Mouse (Mus musculus): Measurements from ENCODE around the gene Ypel2.

Gene Ypel2

GRCm38 (mm10) chr11:86934895-86935294 is 58.6 kb downstream of the Ypel2 start:
- peak in 1 of 2 experiments; percentile 28 for DNase-seq (ENCODE audit: inconsistent age in 2 of 2, low spot score in 1 of 2)

- DNase-seq (ENCODE audit: inconsistent age in 2 of 2, low spot score in 1 of 2): no peak
Observed at GRCm38 (mm10) chr11:86932201-86932600, 61.3 kb downstream of the Ypel2 start.

GRCm38 (mm10) chr11:86930636-86931180 is 62.8 kb downstream of the Ypel2 start:
- DNase-seq (ENCODE audit: inconsistent age in 2 of 2, low spot score in 1 of 2): peak in 1 of 2 experiments; percentile 52

GRCm38 (mm10) chr11:86929985-86930384 is 63.5 kb downstream of the Ypel2 start:
- DNase-seq (ENCODE audit: inconsistent age in 2 of 2, low spot score in 1 of 2): peak in 1 of 2 experiments; percentile 60

- DNase-seq (ENCODE audit: inconsistent age in 2 of 2, low spot score in 1 of 2): peak in 1 of 2 experiments; percentile 27
Observed at GRCm38 (mm10) chr11:86929531-86929930, 64.0 kb downstream of the Ypel2 start.

- peak in 1 of 2 experiments; percentile 46 for DNase-seq (ENCODE audit: inconsistent age in 2 of 2, low spot score in 1 of 2)
Observed at GRCm38 (mm10) chr11:86925085-86925638, 68.3 kb downstream of the Ypel2 start.

GRCm38 (mm10) chr11:86924629-86925028 is 68.9 kb downstream of the Ypel2 start:
- DNase-seq (ENCODE audit: inconsistent age in 2 of 2, low spot score in 1 of 2): no peak

- no peak for DNase-seq (ENCODE audit: inconsistent age in 2 of 2, low spot score in 1 of 2)
Observed at GRCm38 (mm10) chr11:86923654-86924053, 69.9 kb downstream of the Ypel2 start.

- DNase-seq (ENCODE audit: inconsistent age in 2 of 2, low spot score in 1 of 2): no peak
Observed at GRCm38 (mm10) chr11:86922029-86922428, 71.5 kb downstream of the Ypel2 start.

GRCm38 (mm10) chr11:86921335-86921734 is 72.2 kb downstream of the Ypel2 start:
- DNase-seq (ENCODE audit: inconsistent age in 2 of 2, low spot score in 1 of 2): peak; percentile 31 to 62

- peak; percentile 86 to 95 for DNase-seq (ENCODE audit: inconsistent age in 2 of 2, low spot score in 1 of 2)
Observed at GRCm38 (mm10) chr11:86920111-86921080, 73.1 kb downstream of the Ypel2 start.

- no peak for DNase-seq (ENCODE audit: inconsistent age in 2 of 2, low spot score in 1 of 2)
Observed at GRCm38 (mm10) chr11:86919468-86919867, 74.0 kb downstream of the Ypel2 start.

GRCm38 (mm10) chr11:86917536-86917935 is 76.0 kb downstream of the Ypel2 start:
- no peak for DNase-seq (ENCODE audit: inconsistent age in 2 of 2, low spot score in 1 of 2)

- no peak for DNase-seq (ENCODE audit: inconsistent age in 2 of 2, low spot score in 1 of 2)
Observed at GRCm38 (mm10) chr11:86916596-86917249, 76.8 kb downstream of the Ypel2 start.

GRCm38 (mm10) chr11:86914329-86914728 is 79.2 kb downstream of the Ypel2 start:
- DNase-seq (ENCODE audit: inconsistent age in 2 of 2, low spot score in 1 of 2): peak; percentile 48 to 79

- no peak for DNase-seq (ENCODE audit: inconsistent age in 2 of 2, low spot score in 1 of 2)
Observed at GRCm38 (mm10) chr11:86910244-86910643, 83.3 kb downstream of the Ypel2 start.

GRCm38 (mm10) chr11:86909028-86909427 is 84.5 kb downstream of the Ypel2 start:
- no peak for DNase-seq (ENCODE audit: inconsistent age in 2 of 2, low spot score in 1 of 2)

- DNase-seq (ENCODE audit: inconsistent age in 2 of 2, low spot score in 1 of 2): peak; percentile 33 to 76
Observed at GRCm38 (mm10) chr11:86907889-86908590, 85.5 kb downstream of the Ypel2 start.

- peak; percentile 42 to 89 for DNase-seq (ENCODE audit: inconsistent age in 2 of 2, low spot score in 1 of 2)
Observed at GRCm38 (mm10) chr11:86906767-86907662, 86.5 kb downstream of the Ypel2 start.

GRCm38 (mm10) chr11:86906257-86906656 is 87.2 kb downstream of the Ypel2 start:
- no peak for DNase-seq (ENCODE audit: inconsistent age in 2 of 2, low spot score in 1 of 2)
